Mouse (Mus musculus) heart, postnatal 36 days (tissue): ENCODE measurements at regions not wholly inside any gene's neighbourhood (a gene's known extent, or its start where the extent isn't known, plus 50 kb on each side); places are given as distances from the start of the nearest gene placed in this dataset.
A peak's percentile ranks its signal among the peaks of the same experiment; 100 is the strongest.

Source experiments
- DNase-seq, 2 experiments: peaks; one replicate each; pipeline ENCODE4 v3.0.0; 2021 to 2022
- intact Hi-C: fragments of 180-260 bp; cut with DNase I; formaldehyde crosslinking; loops from one replicate; pipeline ENCODE4 v1.15.1; 2025

DNA sequence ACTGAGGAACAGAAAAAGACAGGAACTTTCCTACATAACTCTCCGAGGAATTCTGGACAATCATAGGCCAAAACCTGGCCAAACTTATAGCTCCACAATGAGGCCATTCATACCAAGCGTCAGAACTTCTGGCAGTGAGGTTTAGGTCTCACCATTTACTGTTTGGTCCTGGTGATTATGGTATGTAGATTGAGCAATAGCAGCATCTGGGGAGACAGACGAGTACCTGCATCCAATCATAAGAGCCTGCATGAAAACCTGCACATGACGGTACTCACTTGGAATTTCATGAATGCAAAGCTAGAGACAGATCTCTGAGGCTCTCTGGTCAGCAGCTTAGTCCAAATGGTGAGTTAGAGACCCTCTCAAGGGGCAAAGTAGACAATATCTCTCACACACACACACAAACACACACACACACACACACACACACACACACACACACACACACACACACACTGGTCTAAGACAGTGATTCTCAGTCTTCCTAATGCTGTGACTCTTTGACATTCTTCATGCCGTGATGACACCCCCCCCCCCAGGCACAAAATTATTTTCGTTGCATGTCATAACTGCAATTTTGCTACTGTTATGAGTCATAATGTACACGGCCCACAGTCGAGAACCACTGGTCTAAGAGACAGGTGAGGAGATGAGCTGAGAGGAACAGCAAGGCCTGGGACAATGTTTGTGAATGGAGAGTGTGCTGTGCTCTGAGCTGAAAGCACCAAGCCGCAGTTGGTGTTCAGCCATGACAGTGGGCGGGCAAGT is 522.6 kb upstream of the Atp11b start:
- no peak for DNase-seq
- intact Hi-C loops, result no loop called here

DNA sequence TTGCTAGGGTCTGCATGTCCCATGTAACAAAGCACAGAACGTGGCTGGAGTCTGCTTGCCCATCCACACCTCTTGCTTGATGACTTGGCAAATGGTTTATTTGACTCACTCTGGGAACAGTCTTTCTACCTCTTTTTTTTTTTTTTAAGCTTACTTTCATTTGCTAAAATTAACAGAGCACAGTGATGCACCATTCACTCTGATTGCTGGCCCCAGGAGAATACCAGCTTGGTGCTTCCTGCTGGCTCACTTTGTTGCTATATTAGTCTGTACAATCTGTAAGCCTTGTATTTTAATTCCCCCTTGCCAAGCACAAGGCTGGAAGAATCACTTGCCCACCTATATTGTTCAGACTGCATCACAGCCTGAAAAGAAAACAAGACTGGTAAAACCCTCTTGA is 521.4 kb upstream of the Atp11b start:
- intact Hi-C loops, result no loop called here
- DNase-seq, result no peak

DNA sequence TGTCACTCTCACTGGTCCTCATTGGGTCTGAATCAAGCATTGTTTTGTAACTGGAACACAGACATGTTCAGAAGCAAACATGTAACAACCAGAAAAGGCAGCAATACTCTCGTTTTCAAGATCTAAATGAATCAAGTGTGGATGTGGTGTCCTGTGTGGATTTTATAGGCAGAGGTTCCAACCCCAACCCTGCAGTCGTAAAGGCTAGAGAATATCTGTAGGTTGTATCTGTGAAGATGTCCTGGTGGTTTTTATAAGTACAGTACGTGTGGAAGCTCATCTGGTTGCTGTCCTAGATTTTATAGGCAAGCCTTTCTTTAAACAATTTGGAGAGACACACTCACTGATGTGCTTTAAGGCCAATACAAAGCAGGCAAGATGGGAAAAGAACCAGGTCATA is 518.8 kb upstream of the Atp11b start:
- DNase-seq, result no peak
- intact Hi-C loops, result no loop called here

DNA sequence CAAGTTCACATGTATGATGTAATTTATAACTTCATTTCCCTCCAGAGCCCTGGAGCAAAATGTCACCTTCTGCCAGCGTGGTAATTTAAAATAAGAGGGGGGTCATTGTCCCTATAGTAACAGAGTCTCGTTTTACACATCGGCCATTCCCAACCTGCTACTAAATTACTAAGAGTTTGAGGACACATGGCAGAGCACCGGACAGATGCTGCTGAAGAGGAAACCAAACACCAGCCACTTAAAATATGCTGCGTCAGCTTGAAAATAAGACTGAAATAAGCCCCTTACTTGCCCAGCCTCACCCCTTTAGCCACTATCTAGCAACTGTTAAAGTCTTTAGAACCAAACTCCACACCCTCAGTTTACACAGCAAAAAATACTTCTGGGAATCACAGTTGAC is 518.1 kb upstream of the Atp11b start:
- intact Hi-C loops, result no loop called here
- no peak for DNase-seq

DNA sequence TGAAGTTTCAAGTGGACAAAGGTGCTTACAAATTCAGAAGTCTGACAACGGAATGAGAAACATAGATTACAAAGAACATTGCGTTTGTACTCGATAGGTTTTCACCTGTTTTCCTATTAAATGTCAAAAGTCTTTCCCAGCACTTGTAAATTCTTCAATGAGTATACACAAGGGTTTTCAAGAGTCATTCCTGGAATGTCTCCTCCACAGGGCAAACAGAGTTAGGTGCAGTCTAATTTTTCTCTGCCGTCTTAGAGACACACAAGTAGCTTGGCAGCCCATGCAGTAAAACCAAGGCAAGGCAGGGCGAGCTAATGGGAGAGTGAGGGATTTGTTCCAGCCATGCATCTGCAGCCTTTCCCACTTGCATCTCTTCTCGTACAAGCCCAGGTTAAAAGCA is 516.6 kb upstream of the Atp11b start:
- intact Hi-C loops, result no loop called here
- DNase-seq, result no peak

GRCm38 (mm10) chr3:35242349-35242748 is 511.6 kb upstream of the Atp11b start:
- no peak for DNase-seq
- intact Hi-C loops, result no loop called here

DNA sequence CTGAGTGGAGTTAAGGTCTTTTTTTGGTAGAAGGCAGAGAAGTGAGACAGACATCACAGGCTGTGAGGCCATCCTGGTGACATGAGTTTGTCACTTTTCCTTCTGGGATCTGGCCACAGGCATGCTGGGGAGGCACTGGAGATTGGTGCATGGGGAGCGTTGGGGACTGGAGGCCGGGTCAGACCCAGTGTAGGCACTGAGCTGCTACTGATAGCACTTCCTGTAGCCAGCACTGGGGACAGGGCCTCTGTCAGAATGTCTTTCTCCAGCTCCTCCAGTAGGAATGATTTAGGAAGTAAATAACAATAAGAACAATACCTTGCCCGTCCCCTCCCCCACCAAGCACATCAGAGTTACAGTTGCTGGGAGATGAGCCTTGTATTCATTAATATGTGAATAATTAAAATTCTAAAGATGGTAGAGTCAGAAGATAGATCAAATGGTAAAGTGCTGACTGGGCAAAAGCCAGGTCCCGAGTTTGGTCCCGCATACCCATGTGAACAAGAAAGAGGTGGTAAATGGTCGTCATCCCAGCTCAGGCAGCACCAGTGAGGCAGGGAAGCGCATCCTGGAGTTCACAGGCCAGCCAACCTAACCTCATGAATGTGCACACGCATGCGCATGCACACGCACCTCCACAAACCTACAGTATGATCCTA is 510.9 kb upstream of the Atp11b start:
- DNase-seq, result no peak

GRCm38 (mm10) chr3:35245003-35245402 is 508.9 kb upstream of the Atp11b start:
- intact Hi-C loops, result no loop called here
- DNase-seq, result no peak

More for the DNA sequence above, 510.9 kb upstream of the Atp11b start:
- intact Hi-C loops, result no loop called here

DNA sequence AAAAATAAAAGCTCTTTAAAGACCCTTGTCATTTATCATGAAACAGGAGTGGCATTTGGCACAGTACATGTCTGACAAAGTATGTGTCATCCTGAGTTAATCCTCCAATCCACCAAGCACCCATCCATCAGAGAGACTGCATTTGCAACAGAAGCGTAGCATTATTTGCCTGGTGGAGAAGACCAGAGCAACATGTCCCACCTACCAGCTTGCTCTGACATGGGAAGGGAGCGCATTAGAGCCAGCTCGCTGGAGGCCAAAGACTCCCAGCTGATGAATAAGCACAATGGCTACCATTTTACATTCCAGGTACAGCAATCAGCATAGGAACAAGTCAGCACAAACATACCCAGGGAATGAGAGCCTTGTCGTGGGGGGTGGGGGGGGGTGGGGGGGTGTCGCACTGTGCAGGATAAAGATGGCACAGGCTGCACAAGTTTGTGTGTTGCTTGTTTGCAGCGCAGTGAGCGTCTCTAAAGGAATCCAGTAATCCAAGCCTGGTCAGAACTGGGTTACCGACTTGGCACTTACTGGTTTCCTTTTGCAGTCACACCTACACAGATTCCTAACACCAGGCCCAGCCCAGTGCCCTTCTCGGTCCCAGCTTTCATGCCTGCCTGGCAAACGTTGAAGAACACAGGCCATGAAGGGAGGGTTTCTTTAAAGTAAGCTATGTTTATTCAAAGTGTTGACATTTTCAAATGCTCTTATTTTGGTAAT is 507.8 kb upstream of the Atp11b start:
- intact Hi-C loops, result no loop called here
- no peak for DNase-seq

DNA sequence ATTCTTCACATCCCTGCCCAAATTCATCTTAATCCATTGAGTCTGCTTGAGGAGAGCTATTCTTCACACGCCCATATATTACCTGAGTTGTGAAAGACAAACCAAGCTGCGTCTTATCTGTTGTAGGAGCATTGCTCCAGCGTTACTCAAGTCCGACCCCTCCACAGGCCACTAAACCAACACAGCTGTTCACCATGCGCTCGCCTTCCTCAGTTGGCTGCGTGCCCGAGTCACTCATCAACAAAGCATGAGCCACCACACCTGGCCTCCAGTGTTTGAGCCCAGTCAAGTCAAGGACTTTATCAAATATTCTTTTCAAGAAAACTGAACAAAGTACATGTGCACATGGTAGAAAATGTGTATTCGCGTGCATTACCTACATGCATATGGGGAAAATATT is 504.7 kb upstream of the Atp11b start:
- DNase-seq, result peak in 1 of 2 experiments; percentile 3
- intact Hi-C loops, result no loop called here

GRCm38 (mm10) chr3:35250092-35250749 is 503.7 kb upstream of the Atp11b start:
- intact Hi-C loops, result no loop called here
- DNase-seq, result no peak

DNA sequence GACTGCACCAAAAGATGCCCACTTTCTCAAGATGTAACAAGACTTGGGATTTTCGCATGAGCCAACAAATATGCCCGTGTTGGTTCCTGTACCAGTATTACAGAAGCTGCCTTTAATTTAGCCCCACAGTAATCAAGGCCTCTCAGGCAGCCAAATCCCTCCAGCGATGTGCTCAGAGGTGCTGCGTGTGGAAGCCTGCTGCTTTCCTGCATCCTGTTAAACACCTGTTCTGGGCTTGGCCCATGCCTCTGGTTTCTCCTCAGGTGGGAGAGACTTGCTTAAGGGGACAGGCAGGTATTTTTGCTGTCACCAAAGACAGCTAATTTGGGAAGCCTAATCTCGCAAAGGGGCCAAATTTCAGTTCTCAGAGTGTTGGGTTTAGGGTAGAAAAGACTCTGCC is 500.0 kb upstream of the Atp11b start:
- intact Hi-C loops, result no loop called here

DNA sequence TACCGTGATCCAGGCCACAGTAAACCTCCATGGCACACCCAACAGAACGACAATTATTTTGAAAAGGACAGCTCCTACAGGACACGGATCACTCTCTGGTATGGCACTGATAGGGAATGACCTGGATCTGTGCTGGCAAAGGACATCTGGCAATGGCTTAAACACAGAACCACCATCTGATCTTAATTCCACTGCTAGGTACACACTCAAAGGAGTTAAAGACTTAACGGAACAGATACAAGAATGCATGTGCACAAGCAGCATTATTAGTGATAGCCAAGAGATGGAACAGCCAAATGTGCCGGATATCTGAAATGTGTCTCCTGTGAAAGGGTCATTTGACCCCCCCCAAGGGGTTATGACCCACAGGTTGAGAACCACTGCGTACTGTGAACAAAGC is 493.0 kb upstream of the Atp11b start:
- intact Hi-C loops, result no loop called here
- no peak for DNase-seq

More for the DNA sequence above, 500.0 kb upstream of the Atp11b start:
- no peak for DNase-seq

GRCm38 (mm10) chr3:35268949-35269348 is 485.0 kb upstream of the Atp11b start:
- no peak for DNase-seq
- intact Hi-C loops, result no loop called here

DNA sequence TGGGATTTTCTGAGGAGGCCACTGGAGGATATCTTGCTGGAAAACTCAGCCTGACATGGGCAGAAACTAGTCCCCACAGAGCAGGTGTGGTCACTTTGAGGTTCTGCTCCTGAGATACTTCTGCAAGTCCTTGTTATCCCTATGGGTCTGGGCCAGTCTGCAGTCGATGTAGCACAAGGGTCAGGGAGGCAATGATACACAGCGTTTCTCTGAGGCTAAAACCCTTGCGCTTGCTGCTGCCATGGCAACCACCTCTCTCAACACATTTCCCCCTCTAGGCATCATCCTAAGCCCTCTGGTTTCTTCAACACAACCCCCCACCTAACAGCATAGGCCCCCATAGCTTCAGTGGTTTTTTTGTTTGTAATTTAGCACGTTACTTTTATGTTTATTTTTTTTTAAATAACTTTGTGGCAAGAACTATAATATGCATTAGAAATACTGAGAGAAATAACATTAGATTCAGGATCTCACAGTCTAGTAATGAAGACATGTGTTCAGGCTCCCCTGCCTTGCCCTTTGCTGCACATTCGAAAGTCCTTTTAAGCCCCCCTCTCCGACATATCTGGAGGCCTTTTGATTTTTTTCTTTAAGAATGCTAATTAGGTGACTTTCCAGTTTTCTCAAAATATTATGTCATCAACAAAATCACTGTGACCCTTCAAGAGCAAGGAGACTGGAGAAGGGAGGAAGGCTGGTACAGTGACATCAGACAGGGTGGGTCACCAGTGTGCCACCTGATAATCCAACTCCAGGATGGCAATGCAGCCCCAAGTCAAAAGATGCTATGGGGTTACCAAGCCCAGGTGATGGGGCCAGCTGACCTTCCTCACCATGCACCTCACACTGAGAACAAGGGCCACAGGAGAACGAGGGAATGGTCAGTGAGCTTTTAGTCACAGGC is 483.7 kb upstream of the Atp11b start:
- DNase-seq, result no peak
- intact Hi-C loops, result no loop called here

DNA sequence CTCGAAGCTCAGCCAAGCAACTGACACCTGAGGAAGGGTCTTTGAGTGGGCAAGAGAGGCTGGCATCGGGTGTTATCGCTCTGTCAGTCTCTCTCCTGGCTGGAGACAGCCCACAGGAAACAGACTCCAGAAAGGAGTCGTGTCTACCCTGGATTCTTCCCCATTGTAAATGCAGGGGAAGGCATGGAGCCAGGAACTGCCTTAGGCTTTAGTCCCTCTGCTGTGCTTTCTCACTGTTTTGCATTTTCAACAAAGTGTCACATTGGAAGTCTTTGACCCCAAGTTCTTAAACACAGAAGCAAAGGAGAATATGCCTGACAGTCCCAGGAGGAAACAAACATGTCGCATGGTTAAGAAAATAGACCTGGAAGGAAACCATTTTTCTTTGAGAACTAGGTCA is 480.4 kb upstream of the Atp11b start:
- DNase-seq, result no peak
- intact Hi-C loops, result no loop called here

DNA sequence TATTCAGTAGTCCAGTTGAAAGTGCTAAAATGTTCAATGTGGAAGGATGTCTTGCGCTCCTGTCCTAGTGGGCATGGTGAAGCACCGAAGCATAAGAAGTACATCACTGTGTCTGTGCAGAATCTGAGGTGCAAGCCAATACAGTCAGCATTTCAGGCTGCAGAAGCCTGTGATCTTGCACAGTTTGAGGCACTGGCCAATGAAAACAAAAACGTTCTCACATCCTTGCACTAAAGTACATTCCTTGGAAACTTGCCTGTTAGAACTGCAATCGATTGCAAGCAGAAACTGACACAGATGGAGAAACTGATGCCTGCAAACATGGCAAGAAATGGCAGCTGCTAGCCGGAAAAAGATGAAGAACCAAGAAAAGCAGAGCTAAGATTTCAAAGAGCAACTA is 472.9 kb upstream of the Atp11b start:
- intact Hi-C loops, result no loop called here
- DNase-seq, result no peak

DNA sequence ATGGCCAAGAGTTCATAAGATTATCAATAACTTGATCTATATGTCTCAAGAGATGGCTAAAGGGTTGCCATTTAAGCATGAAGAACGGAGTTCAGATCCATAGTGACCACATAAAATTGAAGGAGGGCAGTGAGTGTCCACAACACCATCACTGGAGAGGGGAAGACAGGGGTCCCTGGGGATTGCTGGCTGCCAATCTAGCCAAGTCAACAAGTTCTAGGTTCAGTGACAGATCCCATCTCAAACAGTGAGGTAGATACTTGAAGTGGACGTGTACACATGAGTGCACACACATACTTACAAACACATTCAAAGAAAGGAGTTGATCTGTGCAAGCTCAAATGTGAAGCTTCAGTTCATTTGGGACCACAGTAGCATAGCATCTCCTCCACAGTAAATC is 471.8 kb upstream of the Atp11b start:
- DNase-seq, result no peak
- intact Hi-C loops, result no loop called here

DNA sequence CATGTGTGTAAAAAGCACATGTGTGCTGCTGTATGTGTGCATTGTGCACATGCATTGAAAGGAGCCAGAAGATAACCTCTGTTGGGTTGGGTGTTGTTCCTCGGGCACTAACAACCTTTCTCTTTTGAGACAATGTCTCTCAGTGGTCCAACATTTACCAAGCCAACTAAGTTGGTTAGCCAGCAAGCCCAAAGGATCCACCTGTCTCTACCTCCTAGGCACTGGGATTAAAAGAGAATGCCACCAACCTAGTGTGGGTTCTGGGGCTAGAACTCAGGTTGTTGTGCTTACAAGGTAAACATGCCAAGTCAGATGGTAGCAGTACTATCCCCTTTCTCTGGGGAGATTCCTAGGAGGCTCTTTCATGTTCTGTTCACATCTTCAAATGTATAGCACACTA is 459.1 kb upstream of the Atp11b start:
- intact Hi-C loops, result no loop called here
- no peak for DNase-seq

GRCm38 (mm10) chr3:35295746-35296145 is 458.2 kb upstream of the Atp11b start:
- intact Hi-C loops, result no loop called here
- no peak for DNase-seq
